14 mouse cellular contexts compared by ENCODE assay signal in the genomic region with DNA sequence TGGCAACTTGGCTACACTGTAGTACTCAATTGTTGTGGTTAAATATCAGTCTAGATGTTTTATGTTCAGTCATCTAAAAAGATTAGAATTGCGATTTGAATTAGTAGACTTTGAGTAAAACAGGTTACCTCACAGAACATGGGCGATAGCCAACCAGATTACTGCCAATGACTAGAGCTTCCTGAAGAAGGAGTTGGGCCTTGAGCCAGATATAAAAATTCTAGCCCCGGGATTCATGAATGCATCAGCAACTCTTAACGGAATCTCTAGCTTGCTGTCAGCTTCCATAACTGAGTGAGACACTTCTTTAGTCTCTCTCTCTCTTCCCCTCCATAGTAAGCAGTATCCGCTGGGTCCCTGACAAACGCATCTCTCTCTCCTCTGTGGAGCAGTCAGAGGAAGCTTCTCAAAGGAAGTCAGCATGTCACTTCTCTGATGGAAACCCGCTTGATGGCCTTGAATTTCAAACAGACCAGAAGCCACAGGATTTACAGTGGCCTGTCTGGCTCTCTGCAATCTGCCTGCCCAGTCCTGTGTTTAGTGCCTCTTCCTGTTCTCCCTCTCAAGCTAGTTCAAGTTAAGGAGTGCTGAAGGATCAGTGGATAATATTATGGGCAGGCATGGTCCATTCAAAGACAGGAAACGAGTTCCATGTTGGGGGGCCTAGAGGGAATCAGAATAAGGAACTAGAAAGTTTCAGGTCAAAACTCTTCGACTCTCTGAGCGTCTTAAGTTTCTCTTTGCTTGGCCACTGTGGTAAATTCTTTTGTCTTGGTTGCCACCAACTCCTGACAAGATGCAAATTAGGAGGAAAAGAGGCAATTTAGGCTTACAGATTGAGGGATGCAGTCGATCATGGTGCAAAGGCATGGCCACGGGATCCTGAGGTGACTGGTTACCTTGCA. TPM values are rescaled to one million over a fixed set of nuclear protein-coding genes. Genes with fewer than 3 reads are reported as not detected.
DNase-seq lines count a peak whose midpoint lies in the region; ATAC-seq and TF ChIP-seq lines count a peak whose summit lies in the region.
"Had no signal": no experiment of that assay in that cellular context is flagged by ENCODE, and none has a peak within 500 bp of the region (broad histone marks: within the 10 kb centered on the region; RNA-seq: fewer than 3 reads in every experiment).

No protein-coding gene starts in this region.

- H3K36me3 ChIP-seq in forebrain, embryonic 11.5 days (ENCODE audit: control insufficient read depth, insufficient read depth, low read length): no peaks in the 10 kb centered on the region
- no peaks in the 10 kb centered on the region for H3K36me3 ChIP-seq in forebrain, embryonic 14.5 days (ENCODE audit: control insufficient read depth, insufficient read depth, low read length)
- H3K36me3 ChIP-seq: liver, embryonic 15.5 days had no signal

- DNase-seq in forebrain, embryonic 11.5 days (ENCODE audit: low spot score): peak; percentile 26
- no peak for DNase-seq in forebrain, embryonic 14.5 days (ENCODE audit: low spot score)
- DNase-seq in left cerebral cortex, postnatal 25 days (ENCODE audit: low spot score in 2 of 2): peak; percentile 17 to 35
- no peak for DNase-seq in left cerebral cortex, adult 8-10 months (ENCODE audit: low spot score in 2 of 2)
- peak; percentile 82 for DNase-seq in A20 (ENCODE audit: low read depth, low spot score)
- DNase-seq in brain, embryonic 14.5 days (ENCODE audit: low read depth): peak; percentile 41
- no peak for DNase-seq in kidney, adult 9 months
- DNase-seq: cerebellum, adult 11 months; heart, postnatal 10 days; kidney, postnatal 25 days; layer of hippocampus, postnatal 36 days; lung, postnatal 36 days had no signal

- H3K9me3 ChIP-seq in forebrain, embryonic 11.5 days (ENCODE audit: control insufficient read depth, low read length): no peaks in the 10 kb centered on the region
- H3K9me3 ChIP-seq in forebrain, embryonic 14.5 days (replicated peaks; ENCODE audit: control insufficient read depth, low read length): no peaks in the 10 kb centered on the region
- H3K9me3 ChIP-seq: liver, embryonic 15.5 days had no signal

- WGBS in forebrain, embryonic 11.5 days: 86% methylated on average over 12 of the region's 12 CpGs
- 67% methylated on average over 12 of the region's 12 CpGs for WGBS in forebrain, embryonic 14.5 days

- no peak overlapping the region for H3K9ac ChIP-seq in forebrain, embryonic 11.5 days (ENCODE audit: low read length)
- no peak overlapping the region for H3K9ac ChIP-seq in forebrain, embryonic 14.5 days (ENCODE audit: low read length)
- H3K9ac ChIP-seq: liver, embryonic 15.5 days had no signal

- no peaks in the 10 kb centered on the region for H3K27me3 ChIP-seq in forebrain, embryonic 11.5 days (ENCODE audit: control insufficient read depth, insufficient read depth, low read length)
- H3K27me3 ChIP-seq in forebrain, embryonic 14.5 days (replicated peaks; ENCODE audit: control insufficient read depth, insufficient read depth, low read length): no peaks in the 10 kb centered on the region

- no peak overlapping the region for H3K4me3 ChIP-seq in forebrain, embryonic 11.5 days (ENCODE audit: low read depth, low read length)
- H3K4me3 ChIP-seq in forebrain, embryonic 14.5 days (ENCODE audit: low read depth, low read length): no peak overlapping the region
- H3K4me3 ChIP-seq: liver, embryonic 15.5 days had no signal

- TF ChIP-seq POLR2A in brain, embryonic 14.5 days (IDR thresholded peaks at IDR 0.05; ENCODE audit: borderline replicate concordance, extremely low read depth, insufficient read depth, insufficient read length, poor library complexity, severe bottlenecking): no peak

- intact Hi-C loops in left cerebral cortex, postnatal 25 days (cut with DNase I): no loop called here

- no peak overlapping the region for H3K27ac ChIP-seq in forebrain, embryonic 11.5 days (ENCODE audit: low read depth, low read length)
- no peak overlapping the region for H3K27ac ChIP-seq in forebrain, embryonic 14.5 days (ENCODE audit: low read depth, low read length)
- H3K27ac ChIP-seq: liver, embryonic 15.5 days had no signal

- no peak for TF ChIP-seq CTCF in brain, embryonic 14.5 days (IDR thresholded peaks at IDR 0.05; ENCODE audit: borderline replicate concordance, extremely low read depth, insufficient read depth, insufficient read length)

- no peak for ATAC-seq in forebrain, embryonic 11.5 days (replicated peaks; ENCODE audit: low FRiP score)
- no peak for ATAC-seq in forebrain, embryonic 14.5 days
- ATAC-seq: intestine, postnatal 0 days had no signal

- H3K4me2 ChIP-seq in forebrain, embryonic 11.5 days (ENCODE audit: low read depth, low read length, severe bottlenecking): no peak overlapping the region
- H3K4me2 ChIP-seq in forebrain, embryonic 14.5 days (ENCODE audit: low read length): no peak overlapping the region
- H3K4me2 ChIP-seq: liver, embryonic 15.5 days had no signal

- no peaks in the 10 kb centered on the region for H3K4me1 ChIP-seq in forebrain, embryonic 11.5 days (replicated peaks; ENCODE audit: control insufficient read depth, insufficient read depth, low read length)
- peaks cover 4% of the 10 kb centered on the region; the same call in 1 of the 2 replicates for H3K4me1 ChIP-seq in forebrain, embryonic 14.5 days (ENCODE audit: control insufficient read depth, insufficient read depth, low read length)
- H3K4me1 ChIP-seq: liver, embryonic 15.5 days had no signal

RNA-seq across cellular contexts. Expression of a gene that starts 46.0 kb away (rescaled TPM):
- polyA plus RNA-seq in forebrain, embryonic 11.5 days (2014; fragmentation: Nextera tagmentation; extraction: Ambion mirVana): 0.72 and 0.73 TPM in 2 replicates
- polyA plus RNA-seq in forebrain, embryonic 14.5 days (2014; fragmentation: Nextera tagmentation; extraction: Ambion mirVana): 0.43 and 0.78 TPM in 2 replicates
- total RNA-seq in left cerebral cortex, postnatal 25 days (2021): 1 to 10 TPM; 3.5 to 4.3 TPM
- total RNA-seq in left cerebral cortex, adult 8-10 months (2022): 1 to 10 TPM; 3.1 to 4.1 (median 3.9) TPM
- 1.1 and 4.4 TPM in 2 replicates for polyA plus RNA-seq in brain, embryonic 14.5 days (2012; rRNA removed)

Comparison
In these comparisons a context has a peak if more than half of its experiments do, and no peak if none do; other contexts are left out.
1. DNase-seq: peak in forebrain, embryonic 11.5 days (single experiment), left cerebral cortex, postnatal 25 days (2 of 2), A20 (single experiment) and brain, embryonic 14.5 days (single experiment); none in forebrain, embryonic 14.5 days (single experiment), left cerebral cortex, adult 8-10 months (0 of 2) and kidney, adult 9 months (single experiment).